Mouse (Mus musculus) limb, embryonic 14.5 days (tissue): ENCODE results near the gene Atp8b4. TPM values are rescaled to one million over a fixed set of nuclear protein-coding genes. Genes with fewer than 3 reads are reported as not detected.

ENCODE experiments used
- ATAC-seq: fragments of 200-750 bp; cut with Nextera tagmentation; 2 replicates; pipeline ENCODE4 v1.8.0; 2017; ENCODE audit warnings: low read depth, moderate number of reproducible peaks, moderate TSS enrichment; ENCODE audit not compliant: low FRiP score
- DNase-seq: peaks from one replicate; pipeline ENCODE4 v3.0.0-alpha.2; 2015; ENCODE audit warnings: low spot score
- H3K27ac ChIP-seq: fragments of 300-500 bp; sonication (generic); replicated peaks from 2 replicates; pipeline ENCODE4 v1.5.1; 2014; ENCODE audit warnings: low read depth, mild to moderate bottlenecking, low read length, moderate library complexity, mixed read lengths
- H3K27me3 ChIP-seq: fragments of 300-500 bp; sonication (generic); 2 replicates; pipeline ENCODE4 v1.6.1; 2014; ENCODE audit warnings: low read length, mixed read lengths; ENCODE audit not compliant: control insufficient read depth, insufficient read depth
- H3K36me3 ChIP-seq: fragments of 300-500 bp; sonication (generic); 2 replicates; pipeline ENCODE4 v1.6.1; 2014; ENCODE audit warnings: mild to moderate bottlenecking, low read length, moderate library complexity, mixed read lengths; ENCODE audit not compliant: control insufficient read depth, insufficient read depth
- H3K4me1 ChIP-seq: fragments of 300-500 bp; sonication (generic); 2 replicates; pipeline ENCODE4 v1.6.1; 2014; ENCODE audit warnings: antibody characterized with exemption, low read length, mixed read lengths; ENCODE audit not compliant: control insufficient read depth, insufficient read depth
- H3K4me2 ChIP-seq: fragments of 300-500 bp; sonication (generic); replicated peaks from 2 replicates; pipeline ENCODE4 v1.6.1; 2014; ENCODE audit warnings: low read depth, mild to moderate bottlenecking, low read length, moderate library complexity; ENCODE audit not compliant: severe bottlenecking
- H3K4me3 ChIP-seq: fragments of 300-500 bp; sonication (generic); replicated peaks from 2 replicates; pipeline ENCODE4 v1.5.1; 2014; ENCODE audit warnings: low read length
- H3K9ac ChIP-seq: fragments of 300-500 bp; sonication (generic); 2 replicates; pipeline ENCODE4 v1.6.1; 2014; ENCODE audit warnings: mild to moderate bottlenecking, low read depth, low read length, moderate library complexity; ENCODE audit not compliant: severe bottlenecking
- H3K9me3 ChIP-seq: fragments of 300-500 bp; sonication (generic); 2 replicates; pipeline ENCODE4 v1.6.1; 2016; ENCODE audit warnings: low read length; ENCODE audit not compliant: control insufficient read depth
- POLR2A ChIP-seq: fragments of 200-500 bp; IDR thresholded peaks from 2 replicates; pipeline ENCODE4 v1.8.0; 2012; ENCODE audit warnings: inconsistent platforms, mild to moderate bottlenecking, moderate library complexity, borderline replicate concordance; ENCODE audit not compliant: insufficient read depth, insufficient read length; ENCODE audit errors: extremely low read depth
- WGBS: fragments of 180-500 bp; shearing (Covaris S2); extraction: QIAGEN DNeasy Blood & Tissue Kit; methylation state at CpG from one replicate; pipeline ENCODE4 v1.1.7; 2014; 5-methylcytosine and 5-hydroxymethylcytosine counted together
- polyA plus RNA-seq, 2 experiments: library from polyadenylated mRNA; depleted of rRNA in 1 of 2; stranded (reverse) in 1 of 2; unstranded in 1 of 2; fragments of >200 nt; fragmentation: Nextera tagmentation in 1 of 2; extraction: Ambion mirVana in 1 of 2; gene quantifications; 2 replicates each; pipeline versions ENCODE4 v1.2.1 to v1.2.3; 2012 to 2014

Gene Atp8b4
- polyA plus RNA-seq, 2 experiments = 0.36 to 0.40 TPM

GRCm38 (mm10) chr2:126475681-126476410 is 24.6 kb downstream of the Atp8b4 start:
- WGBS = 89% methylated on average over 11 of the region's 11 CpGs

GRCm38 (mm10) chr2:126474019-126474418 is 26.5 kb downstream of the Atp8b4 start:
- 89% methylated on average over 6 of the region's 6 CpGs for WGBS
- DNase-seq = no peak
- no peak overlapping the region for H3K9ac ChIP-seq
- H3K4me2 ChIP-seq = no peak overlapping the region
- no peak for ATAC-seq
- no peaks in the 10 kb centered on the region for H3K9me3 ChIP-seq
- no peak for TF ChIP-seq POLR2A
- H3K4me3 ChIP-seq = no peak overlapping the region
- H3K36me3 ChIP-seq = no peaks in the 10 kb centered on the region
- no peaks in the 10 kb centered on the region for H3K27me3 ChIP-seq
- no peaks in the 10 kb centered on the region for H3K4me1 ChIP-seq
- no peak overlapping the region for H3K27ac ChIP-seq

More at GRCm38 (mm10) chr2:126475681-126476410, 24.6 kb downstream of the Atp8b4 start:
- Histone ChIP-seq H3K9ac (no peak overlapping the region), H3K27ac (no peak overlapping the region), H3K9me3 (no peaks in the 10 kb centered on the region), H3K4me1 (no peaks in the 10 kb centered on the region), H3K27me3 (no peaks in the 10 kb centered on the region), H3K36me3 (no peaks in the 10 kb centered on the region), H3K4me2 (no peak overlapping the region), H3K4me3 (no peak overlapping the region)
- DNase-seq = no peak
- no peak for ATAC-seq
- no peak for TF ChIP-seq POLR2A

- Histone ChIP-seq H3K27me3 (no peaks in the 10 kb centered on the region), H3K4me3 (no peak overlapping the region), H3K9me3 (no peaks in the 10 kb centered on the region), H3K27ac (no peak overlapping the region), H3K36me3 (no peaks in the 10 kb centered on the region), H3K4me1 (no peaks in the 10 kb centered on the region), H3K4me2 (no peak overlapping the region), H3K9ac (no peak overlapping the region)
- DNase-seq = no peak
- no peak for ATAC-seq
- TF ChIP-seq POLR2A = no peak
- WGBS = 73% methylated on average over 5 of the region's 5 CpGs
These were observed 27.6 kb downstream of the Atp8b4 start for GRCm38 (mm10) chr2:126472836-126473235.

- Histone ChIP-seq H3K27me3 (no peaks in the 10 kb centered on the region), H3K27ac (no peak overlapping the region), H3K4me1 (no peaks in the 10 kb centered on the region), H3K9ac (no peak overlapping the region), H3K4me2 (no peak overlapping the region), H3K9me3 (no peaks in the 10 kb centered on the region), H3K36me3 (no peaks in the 10 kb centered on the region), H3K4me3 (no peak overlapping the region)
- 77% methylated on average over 4 of the region's 4 CpGs for WGBS
- no peak for TF ChIP-seq POLR2A
- DNase-seq = no peak
- no peak for ATAC-seq
These were observed 32.7 kb downstream of the Atp8b4 start for GRCm38 (mm10) chr2:126467790-126468189.

- Histone ChIP-seq H3K27ac (no peak overlapping the region), H3K4me1 (no peaks in the 10 kb centered on the region), H3K4me3 (no peak overlapping the region), H3K4me2 (no peak overlapping the region), H3K9ac (no peak overlapping the region), H3K27me3 (no peaks in the 10 kb centered on the region), H3K9me3 (no peaks in the 10 kb centered on the region), H3K36me3 (no peaks in the 10 kb centered on the region)
- no peak for ATAC-seq
- DNase-seq = no peak
- TF ChIP-seq POLR2A = no peak
- WGBS = 87% methylated on average over 13 of the region's 13 CpGs
These were observed 33.9 kb downstream of the Atp8b4 start for GRCm38 (mm10) chr2:126466391-126467134.
